In the genomic region with DNA sequence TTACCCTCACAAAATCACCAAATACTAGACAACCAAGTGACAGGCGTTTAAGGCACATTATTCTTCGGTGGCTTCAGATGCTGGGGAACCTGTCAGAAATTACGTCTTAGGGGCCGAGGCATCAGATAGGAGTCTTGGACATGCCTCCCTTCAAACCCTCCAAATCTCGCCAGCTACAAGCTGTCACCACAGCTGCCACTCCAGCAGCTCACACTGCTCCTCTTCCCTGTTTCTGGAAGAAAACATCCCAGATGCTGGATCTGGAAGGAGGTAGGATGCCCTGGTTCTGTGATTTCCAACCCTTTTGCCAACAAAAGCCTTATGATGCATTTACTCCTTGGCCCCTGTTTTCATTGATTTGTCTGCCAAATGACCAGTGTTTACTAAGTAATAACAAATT, we compare ENCODE assay signal across 14 mouse cellular contexts.
"Had no signal": no experiment of that assay in that cellular context is flagged by ENCODE, and none has a peak within 500 bp of the region (broad histone marks: within the 10 kb centered on the region; RNA-seq: fewer than 3 reads in every experiment).

No protein-coding gene starts in this region.

- H3K4me3 ChIP-seq: kidney, embryonic 15.5 days; limb, embryonic 13.5 days; liver, embryonic 12.5 days; liver, embryonic 15.5 days; lung, embryonic 15.5 days; midbrain, embryonic 13.5 days had no signal

- H3K27me3 ChIP-seq: kidney, embryonic 15.5 days; limb, embryonic 13.5 days; liver, embryonic 12.5 days; liver, embryonic 15.5 days; lung, embryonic 15.5 days; midbrain, embryonic 13.5 days had no signal

- H3K4me2 ChIP-seq: kidney, embryonic 15.5 days; limb, embryonic 13.5 days; liver, embryonic 12.5 days; liver, embryonic 15.5 days; lung, embryonic 15.5 days; midbrain, embryonic 13.5 days had no signal

- H3K36me3 ChIP-seq: kidney, embryonic 15.5 days; limb, embryonic 13.5 days; liver, embryonic 12.5 days; liver, embryonic 15.5 days; lung, embryonic 15.5 days; midbrain, embryonic 13.5 days had no signal

- DNase-seq: kidney, adult 11 months; kidney, adult 8-10 months; kidney, postnatal 36 days; left cerebral cortex, postnatal 4 days; liver; lung, adult 18-20 months; thymus, postnatal 25 days had no signal

- H3K27ac ChIP-seq: kidney, embryonic 15.5 days; limb, embryonic 13.5 days; liver, embryonic 12.5 days; liver, embryonic 15.5 days; lung, embryonic 15.5 days; macrophage; midbrain, embryonic 13.5 days had no signal

- H3K9ac ChIP-seq: kidney, embryonic 15.5 days; limb, embryonic 13.5 days; liver, embryonic 12.5 days; liver, embryonic 15.5 days; lung, embryonic 15.5 days; midbrain, embryonic 13.5 days had no signal

- H3K4me1 ChIP-seq: liver, embryonic 12.5 days; liver, embryonic 15.5 days; lung, embryonic 15.5 days had no signal

- H3K9me3 ChIP-seq: kidney, embryonic 15.5 days; limb, embryonic 13.5 days; liver, embryonic 12.5 days; liver, embryonic 15.5 days; lung, embryonic 15.5 days; midbrain, embryonic 13.5 days had no signal

- ATAC-seq: liver, embryonic 12.5 days; midbrain, embryonic 13.5 days had no signal
